Mouse (Mus musculus): ENCODE results near the gene Slc45a2. TPM values are rescaled to one million over a fixed set of nuclear protein-coding genes. Genes with fewer than 3 reads are reported as not detected.

Slc45a2 gene
- polyA plus RNA-seq, 1 experiment = not detected

GRCm38 (mm10) chr15:11075726-11076361 lies 75.3 kb downstream of the Slc45a2 start:
- no peaks in the 10 kb centered on the region for H3K4me1 ChIP-seq (replicated peaks; ENCODE audit: control insufficient read depth, insufficient read depth, low read length)
- no peak for TF ChIP-seq POLR2A (IDR thresholded peaks at IDR 0.05; ENCODE audit: control insufficient read depth, extremely low read depth, insufficient read depth, low read length, poor library complexity)
- TF ChIP-seq CTCF (IDR thresholded peaks at IDR 0.05; ENCODE audit: borderline replicate concordance, control insufficient read depth, extremely low read depth, insufficient read depth, low read length, poor library complexity) = no peak
- no peak for DNase-seq
- no peak overlapping the region for H3K4me3 ChIP-seq (ENCODE audit: control insufficient read depth, insufficient read depth, low read length)
- no peaks in the 10 kb centered on the region for H3K27me3 ChIP-seq (ENCODE audit: control insufficient read depth, insufficient read depth, low read length)
- no peaks in the 10 kb centered on the region for H3K36me3 ChIP-seq (ENCODE audit: control insufficient read depth, insufficient read depth, low read length)
- no peak overlapping the region for H3K27ac ChIP-seq (ENCODE audit: control insufficient read depth, insufficient read depth, low read length)
- 85% methylated on average over 3 of the region's 3 CpGs for WGBS

Other genes with a start within 250 kb of the Slc45a2 start
- gene C1qtnf3, start 48.4 kb upstream of the Slc45a2 start, polyA plus RNA-seq (2012; rRNA removed) = 0.06 and 0.08 TPM in 2 replicates
- 3.1 and 5.6 TPM in 2 replicates for gene Amacr, start 19.0 kb upstream of the Slc45a2 start, polyA plus RNA-seq (2012; rRNA removed)
- gene Rxfp3, start 37.3 kb downstream of the Slc45a2 start, polyA plus RNA-seq (2012; rRNA removed) = 0.03 and 0.05 TPM in 2 replicates
- 0.29 and 0.35 TPM in 2 replicates for gene Adamts12, start 64.1 kb downstream of the Slc45a2 start, polyA plus RNA-seq (2012; rRNA removed)